Mouse (Mus musculus): Measurements from ENCODE around the gene Abca3. TPM values are rescaled to one million over a fixed set of nuclear protein-coding genes. Genes with fewer than 3 reads are reported as not detected.

Gene Abca3
- total and polyA plus RNA-seq, 2 experiments from 2014 or later: 32.7 to 95.9 TPM

- WGBS: 88% methylated on average over 9 of the region's 9 CpGs
- TF ChIP-seq CTCF (IDR thresholded peaks at IDR 0.05): no peak
- Histone ChIP-seq H3K9me3 (ENCODE audit: low read length) (no peaks in the 10 kb centered on the region), H3K27ac (ENCODE audit: low read depth, low read length) (no peak overlapping the region), H3K36me3 (ENCODE audit: insufficient read depth, low read length) (peaks cover 42% of the 10 kb centered on the region), H3K9ac (replicated peaks; ENCODE audit: low read length, poor library complexity, severe bottlenecking) (no peak overlapping the region), H3K4me3 (ENCODE audit: low read depth, low read length) (no peak overlapping the region), H3K27me3 (ENCODE audit: insufficient read depth, low read length) (no peaks in the 10 kb centered on the region), H3K4me1 (ENCODE audit: insufficient read depth, low read length) (no peaks in the 10 kb centered on the region), H3K4me2 (ENCODE audit: low read depth, low read length, poor library complexity, severe bottlenecking) (no peak overlapping the region)
- ATAC-seq (ENCODE audit: low FRiP score): no peak
- DNase-seq (ENCODE audit: low spot score): no peak
These were observed 12.7 kb downstream of the Abca3 start for GRCm38 (mm10) chr17:24364461-24364860.

GRCm38 (mm10) chr17:24365863-24366262 is 14.1 kb downstream of the Abca3 start:
- peaks cover 45% of the 10 kb centered on the region for H3K36me3 ChIP-seq (ENCODE audit: insufficient read depth, low read length)
- H3K9me3 ChIP-seq (ENCODE audit: low read length): no peaks in the 10 kb centered on the region
- no peaks in the 10 kb centered on the region for H3K27me3 ChIP-seq (ENCODE audit: insufficient read depth, low read length)
- H3K27ac ChIP-seq (ENCODE audit: low read depth, low read length): no peak overlapping the region
- H3K4me1 ChIP-seq (ENCODE audit: insufficient read depth, low read length): no peaks in the 10 kb centered on the region
- ATAC-seq (ENCODE audit: low FRiP score): no peak
- no peak overlapping the region for H3K4me2 ChIP-seq (ENCODE audit: low read depth, low read length, poor library complexity, severe bottlenecking)
- 32% methylated on average over 13 of the region's 13 CpGs for WGBS
- no peak for TF ChIP-seq CTCF (IDR thresholded peaks at IDR 0.05)
- no peak for DNase-seq (ENCODE audit: low spot score)
- no peak overlapping the region for H3K9ac ChIP-seq (replicated peaks; ENCODE audit: low read length, poor library complexity, severe bottlenecking)
- no peak overlapping the region for H3K4me3 ChIP-seq (ENCODE audit: low read depth, low read length)

GRCm38 (mm10) chr17:24375094-24375712 is 23.5 kb downstream of the Abca3 start:
- H3K9me3 ChIP-seq (ENCODE audit: low read length): no peaks in the 10 kb centered on the region
- ATAC-seq (ENCODE audit: low FRiP score) (no peak), DNase-seq (ENCODE audit: low spot score) (no peak)
- no peak overlapping the region for H3K9ac ChIP-seq (replicated peaks; ENCODE audit: low read length, poor library complexity, severe bottlenecking)
- no peak overlapping the region for H3K27ac ChIP-seq (ENCODE audit: low read depth, low read length)
- no peak overlapping the region for H3K4me3 ChIP-seq (ENCODE audit: low read depth, low read length)
- no peak overlapping the region for H3K4me2 ChIP-seq (ENCODE audit: low read depth, low read length, poor library complexity, severe bottlenecking)
- peaks cover 63% of the 10 kb centered on the region for H3K36me3 ChIP-seq (ENCODE audit: insufficient read depth, low read length)
- no peaks in the 10 kb centered on the region for H3K4me1 ChIP-seq (ENCODE audit: insufficient read depth, low read length)
- WGBS: 84% methylated on average over 4 of the region's 5 CpGs
- H3K27me3 ChIP-seq (ENCODE audit: insufficient read depth, low read length): no peaks in the 10 kb centered on the region
- TF ChIP-seq CTCF (IDR thresholded peaks at IDR 0.05): no peak

- no peak overlapping the region for H3K4me3 ChIP-seq (ENCODE audit: low read depth, low read length)
- no peak overlapping the region for H3K4me2 ChIP-seq (ENCODE audit: low read depth, low read length, poor library complexity, severe bottlenecking)
- DNase-seq (ENCODE audit: low spot score) (no peak), ATAC-seq (ENCODE audit: low FRiP score) (no peak)
- 93% methylated on average over 6 of the region's 6 CpGs for WGBS
- H3K27ac ChIP-seq (ENCODE audit: low read depth, low read length): no peak overlapping the region
- H3K36me3 ChIP-seq (ENCODE audit: insufficient read depth, low read length): peaks cover 56% of the 10 kb centered on the region
- TF ChIP-seq CTCF (IDR thresholded peaks at IDR 0.05): no peak
- no peaks in the 10 kb centered on the region for H3K9me3 ChIP-seq (ENCODE audit: low read length)
- H3K9ac ChIP-seq (replicated peaks; ENCODE audit: low read length, poor library complexity, severe bottlenecking): no peak overlapping the region
- no peaks in the 10 kb centered on the region for H3K27me3 ChIP-seq (ENCODE audit: insufficient read depth, low read length)
- H3K4me1 ChIP-seq (ENCODE audit: insufficient read depth, low read length): no peaks in the 10 kb centered on the region
These were observed 24.1 kb downstream of the Abca3 start for GRCm38 (mm10) chr17:24375886-24376285.

GRCm38 (mm10) chr17:24378496-24378895 is 26.7 kb downstream of the Abca3 start:
- TF ChIP-seq CTCF (IDR thresholded peaks at IDR 0.05): no peak
- H3K9ac ChIP-seq (replicated peaks; ENCODE audit: low read length, poor library complexity, severe bottlenecking): no peak overlapping the region
- H3K36me3 ChIP-seq (ENCODE audit: insufficient read depth, low read length): peaks cover 55% of the 10 kb centered on the region
- WGBS: 92% methylated on average over 2 of the region's 2 CpGs
- DNase-seq (ENCODE audit: low spot score) (no peak), ATAC-seq (ENCODE audit: low FRiP score) (no peak)
- no peak overlapping the region for H3K4me2 ChIP-seq (ENCODE audit: low read depth, low read length, poor library complexity, severe bottlenecking)
- H3K9me3 ChIP-seq (ENCODE audit: low read length): no peaks in the 10 kb centered on the region
- H3K27me3 ChIP-seq (ENCODE audit: insufficient read depth, low read length): no peaks in the 10 kb centered on the region
- H3K4me3 ChIP-seq (ENCODE audit: low read depth, low read length): no peak overlapping the region
- H3K27ac ChIP-seq (ENCODE audit: low read depth, low read length): no peak overlapping the region
- no peaks in the 10 kb centered on the region for H3K4me1 ChIP-seq (ENCODE audit: insufficient read depth, low read length)

- no peak for TF ChIP-seq CTCF (IDR thresholded peaks at IDR 0.05)
- ATAC-seq (ENCODE audit: low FRiP score) (no peak), DNase-seq (ENCODE audit: low spot score) (no peak)
- 86% methylated on average over 8 of the region's 8 CpGs for WGBS
- H3K4me2 ChIP-seq (ENCODE audit: low read depth, low read length, poor library complexity, severe bottlenecking): no peak overlapping the region
- H3K4me3 ChIP-seq (ENCODE audit: low read depth, low read length): no peak overlapping the region
- no peaks in the 10 kb centered on the region for H3K9me3 ChIP-seq (ENCODE audit: low read length)
- H3K36me3 ChIP-seq (ENCODE audit: insufficient read depth, low read length): peaks cover 61% of the 10 kb centered on the region
- no peaks in the 10 kb centered on the region for H3K27me3 ChIP-seq (ENCODE audit: insufficient read depth, low read length)
- no peaks in the 10 kb centered on the region for H3K4me1 ChIP-seq (ENCODE audit: insufficient read depth, low read length)
- no peak overlapping the region for H3K27ac ChIP-seq (ENCODE audit: low read depth, low read length)
- H3K9ac ChIP-seq (replicated peaks; ENCODE audit: low read length, poor library complexity, severe bottlenecking): no peak overlapping the region
These were observed 32.0 kb downstream of the Abca3 start for GRCm38 (mm10) chr17:24383789-24384188.
